Mouse (Mus musculus): Measurements from ENCODE around the gene Gpd1.
A peak's percentile ranks its signal among the peaks of the same experiment; 100 is the strongest.
"Not testable (repeated sequence)": the region's sequence is repeated elsewhere in the genome, so short reads cannot be mapped to it uniquely, and the experiment has no call there.

Gene Gpd1

DNA sequence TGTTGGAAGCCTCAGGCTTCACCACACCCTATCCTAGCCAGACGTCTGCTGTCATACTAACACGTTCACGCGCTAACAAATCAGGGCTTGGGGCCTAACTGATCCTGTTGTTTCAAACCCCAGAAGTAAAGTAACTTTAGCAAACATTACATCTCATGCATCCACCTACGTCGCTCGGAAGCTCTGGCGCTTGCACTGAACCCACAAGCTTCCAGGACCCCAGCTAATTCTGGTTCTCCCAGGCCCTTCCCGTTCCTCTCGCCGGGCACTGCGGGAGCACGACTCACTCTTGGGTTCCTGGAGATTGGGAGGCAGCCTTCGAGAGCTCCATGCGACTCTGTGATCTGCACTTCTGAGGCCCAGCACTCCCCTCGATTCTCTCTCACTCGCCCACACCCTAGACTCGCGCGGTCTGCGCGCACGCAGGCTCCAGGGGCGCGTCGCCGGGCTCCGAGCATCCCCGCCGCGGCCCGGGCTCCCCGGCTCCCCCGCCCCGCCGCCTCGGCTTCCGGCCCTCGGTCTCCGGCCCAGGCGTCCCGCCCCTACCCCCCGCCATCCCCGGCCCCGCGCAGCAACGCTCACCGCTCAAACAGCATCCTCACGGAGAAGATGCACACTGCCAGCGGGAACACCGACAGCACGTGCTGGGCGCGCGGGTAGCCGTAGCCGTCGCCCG is 54.4 kb downstream of the Gpd1 start:
- DNase-seq (ENCODE audit: low read depth, low spot score) = peak; percentile 64

DNA sequence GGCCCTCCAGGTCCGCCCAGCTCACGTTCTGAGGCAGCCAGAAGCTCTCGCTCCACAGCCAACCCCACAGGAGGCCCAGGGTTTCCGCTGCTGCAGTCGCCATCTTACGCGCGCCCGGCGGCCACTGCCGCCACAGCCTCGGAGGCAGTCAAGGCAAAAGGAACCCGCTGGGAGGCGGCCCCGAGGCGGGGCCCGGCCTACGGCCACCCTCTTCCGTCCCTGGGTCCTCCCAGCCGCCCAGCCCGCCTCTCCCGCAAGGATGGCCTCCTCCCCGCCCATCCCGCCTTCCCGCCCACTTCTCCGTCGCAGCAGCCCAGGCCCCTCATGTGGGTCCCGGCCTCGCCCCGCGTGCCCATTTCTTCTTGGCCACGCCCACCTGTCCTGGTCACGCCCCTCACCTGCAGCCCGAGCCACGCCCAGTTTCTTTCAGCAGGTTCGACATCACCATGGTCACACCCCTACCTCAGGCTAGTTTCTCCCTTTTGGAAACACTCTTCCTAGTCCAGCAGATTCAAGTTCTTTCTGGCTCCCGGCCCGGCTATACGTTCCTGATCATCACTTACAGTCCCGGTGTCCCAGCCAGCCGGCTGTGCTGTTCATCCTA is 55.1 kb downstream of the Gpd1 start:
- DNase-seq (ENCODE audit: low read depth, low spot score) = peak; percentile 98

DNA sequence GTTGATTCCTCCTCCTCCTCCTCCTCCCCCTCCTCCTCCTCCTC is 55.4 kb downstream of the Gpd1 start, which contains the start of gene Cers5:
Gene Cers5, minus strand, starts transcription at position 5 of the 44 bp plus-strand sequence.
- DNase-seq (ENCODE audit: low read depth, low spot score) = not testable (repeated sequence)

DNA sequence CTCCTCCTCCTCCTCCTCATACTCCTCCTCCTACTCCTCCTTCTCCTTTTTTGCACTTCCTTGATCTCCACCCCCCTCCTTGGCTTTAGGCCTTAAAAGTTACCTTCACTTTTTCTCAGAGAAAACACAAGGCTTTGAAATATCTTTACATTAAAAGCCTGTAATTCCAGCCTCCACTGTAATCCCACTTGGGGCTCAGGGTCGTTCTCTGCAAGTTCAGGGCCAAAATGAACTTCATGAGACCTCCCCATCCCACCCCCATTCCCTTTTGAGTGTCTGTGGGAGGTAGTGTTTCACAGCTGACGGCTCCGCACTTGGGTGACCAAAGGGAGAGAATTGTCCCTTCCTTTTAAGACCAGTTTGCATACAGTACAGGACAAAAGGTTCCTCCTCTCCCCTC is 55.6 kb downstream of the Gpd1 start:
- DNase-seq (ENCODE audit: low read depth, low spot score) = no peak
